ENCODE assay signal across 9 mouse cellular contexts in the genomic region with DNA sequence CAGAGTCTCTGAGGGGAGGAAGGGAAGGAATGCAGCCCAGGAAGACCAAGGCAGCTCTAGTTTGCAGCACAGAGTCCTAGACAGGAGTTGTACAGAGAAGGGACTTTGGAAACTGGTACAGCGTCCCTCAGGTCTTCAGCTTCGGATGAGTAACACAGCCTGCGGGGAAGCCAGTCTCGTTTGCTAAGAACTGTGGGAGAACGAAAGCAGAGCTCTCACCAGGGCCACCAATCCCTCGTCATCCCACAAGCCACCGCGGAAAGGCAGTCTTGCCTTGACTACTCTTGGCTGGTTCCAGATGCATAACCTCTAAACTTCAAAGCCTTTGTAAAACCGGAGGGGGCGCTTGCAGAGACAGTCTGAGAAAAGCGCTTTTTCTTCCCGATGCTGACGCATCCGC. TPM values are rescaled to one million over a fixed set of nuclear protein-coding genes. Genes with fewer than 3 reads are reported as not detected.
DNase-seq lines count a peak whose midpoint lies in the region; ATAC-seq and TF ChIP-seq lines count a peak whose summit lies in the region.
"Had no signal": no experiment of that assay in that cellular context is flagged by ENCODE, and none has a peak within 500 bp of the region (broad histone marks: within the 10 kb centered on the region; RNA-seq: fewer than 3 reads in every experiment).

No protein-coding gene starts in this region.

- no peak for TF ChIP-seq POLR2A in kidney, adult 2 months (IDR thresholded peaks at IDR 0.05; ENCODE audit: low read depth, low read length)

- peak overlapping the region; percentile 23 for H3K4me3 ChIP-seq in forebrain, embryonic 13.5 days
- peak overlapping the region; percentile 24; the same call in 1 of the 2 replicates for H3K4me3 ChIP-seq in kidney, adult 2 months (ENCODE audit: insufficient read depth, low read depth, low read length)
- peak overlapping the region; percentile 20 for H3K4me3 ChIP-seq in stomach, embryonic 15.5 days (replicated peaks)

- peaks cover 16% of the 10 kb centered on the region for H3K27me3 ChIP-seq in forebrain, embryonic 13.5 days
- no peaks in the 10 kb centered on the region for H3K27me3 ChIP-seq in kidney, adult 2 months (replicated peaks; ENCODE audit: control insufficient read depth, insufficient read depth, low read length)
- H3K27me3 ChIP-seq in stomach, embryonic 15.5 days (replicated peaks): no peaks in the 10 kb centered on the region

- no peaks in the 10 kb centered on the region for H3K36me3 ChIP-seq in forebrain, embryonic 13.5 days (ENCODE audit: poor library complexity, severe bottlenecking)
- no peaks in the 10 kb centered on the region for H3K36me3 ChIP-seq in kidney, adult 2 months (ENCODE audit: control insufficient read depth, insufficient read depth, low read length)
- H3K36me3 ChIP-seq in stomach, embryonic 15.5 days: no peaks in the 10 kb centered on the region

- TF ChIP-seq CTCF in kidney, adult 2 months (conservative IDR thresholded peaks at IDR 0.05; ENCODE audit: insufficient read depth, insufficient read length, low read depth, low read length): peak; percentile 31; the same call in 1 of the 2 replicates

- H3K9ac ChIP-seq in forebrain, embryonic 13.5 days: peak overlapping the region; percentile 50
- no peak overlapping the region for H3K9ac ChIP-seq in stomach, embryonic 15.5 days

- H3K27ac ChIP-seq in forebrain, embryonic 13.5 days: no peak overlapping the region
- H3K27ac ChIP-seq in kidney, adult 2 months (ENCODE audit: insufficient read depth, low read depth, low read length): peak overlapping the region; percentile 7; the same call in 1 of the 2 replicates
- H3K27ac ChIP-seq in stomach, embryonic 15.5 days: no peak overlapping the region

- H3K4me2 ChIP-seq in forebrain, embryonic 13.5 days: peak overlapping the region; percentile 51
- peak overlapping the region; percentile 56 for H3K4me2 ChIP-seq in stomach, embryonic 15.5 days

- H3K9me3 ChIP-seq in forebrain, embryonic 13.5 days (replicated peaks): no peaks in the 10 kb centered on the region
- H3K9me3 ChIP-seq in stomach, embryonic 15.5 days: no peaks in the 10 kb centered on the region

- H3K4me1 ChIP-seq in forebrain, embryonic 13.5 days: peaks cover 8% of the 10 kb centered on the region; the same call in 1 of the 2 replicates
- H3K4me1 ChIP-seq in kidney, adult 2 months (ENCODE audit: control insufficient read depth, insufficient read depth, low read length): peaks cover 3% of the 10 kb centered on the region; the same call in 1 of the 2 replicates
- no peaks in the 10 kb centered on the region for H3K4me1 ChIP-seq in stomach, embryonic 15.5 days

- 5% methylated on average over 14 of the region's 14 CpGs for WGBS in forebrain, embryonic 13.5 days
- WGBS in kidney, adult 2 months: 2% methylated on average over 14 of the region's 14 CpGs
- WGBS in stomach, embryonic 15.5 days: 2% methylated on average over 14 of the region's 14 CpGs

- DNase-seq in adrenal gland, adult 2 months: peak; percentile 71
- DNase-seq in adrenal gland, adult 8-10 months: no peak
- DNase-seq in Muller cell, postnatal 12 days (ENCODE audit: inconsistent ontology term): peak; percentile 49
- peak; percentile 67 for DNase-seq in kidney, adult 2 months
- DNase-seq in lung, postnatal 10 days: peak; percentile 52
- DNase-seq in yolk sac, embryonic 10.5 days (ENCODE audit: low spot score): no peak

- ATAC-seq in forebrain, embryonic 13.5 days: no peak
- ATAC-seq in stomach, embryonic 15.5 days (ENCODE audit: insufficient read depth, low FRiP score, low read depth): no peak

RNA-seq across cellular contexts. Expression of gene Efna1, which starts 18.6 kb away (rescaled TPM):
- total RNA-seq in adrenal gland, adult 2 months (2021): 10 to 100 TPM in 1 of 2 experiments, 1 to 10 TPM in 1; 8.0 to 16.6 TPM
- 17.5 and 24.0 TPM in 2 replicates for polyA plus RNA-seq in adrenal gland, adult 2 months (2012; rRNA removed)
- total RNA-seq in adrenal gland, adult 8-10 months (2022): 10 to 100 TPM; 15.9 to 28.0 (median 21.0) TPM
- 9.5 and 10.9 TPM in 2 replicates for polyA plus RNA-seq in forebrain, embryonic 13.5 days (2015; fragmentation: Nextera tagmentation; extraction: Ambion mirVana)
- polyA plus RNA-seq in kidney, adult 2 months (2012; rRNA removed): 54.1 and 59.2 TPM in 2 replicates
- 41.4 and 46.1 TPM in 2 replicates for polyA plus RNA-seq in stomach, embryonic 15.5 days (2015; fragmentation: Nextera tagmentation; extraction: Ambion mirVana)

RNA-seq across cellular contexts. Expression of gene Efna3, which starts 23.3 kb away (rescaled TPM):
- total RNA-seq in adrenal gland, adult 2 months (2021): under 1 TPM; 0.26 to 0.55 TPM
- 0.21 and 1.0 TPM in 2 replicates for polyA plus RNA-seq in adrenal gland, adult 2 months (2012; rRNA removed)
- 1 to 10 TPM in 1 of 4 experiments, under 1 TPM in 3; 0.15 to 1.5 (median 0.62) TPM for total RNA-seq in adrenal gland, adult 8-10 months (2022)
- 18.7 and 23.4 TPM in 2 replicates for polyA plus RNA-seq in forebrain, embryonic 13.5 days (2015; fragmentation: Nextera tagmentation; extraction: Ambion mirVana)
- polyA plus RNA-seq in kidney, adult 2 months (2012; rRNA removed): 2.4 and 4.2 TPM in 2 replicates
- 9.5 and 9.6 TPM in 2 replicates for polyA plus RNA-seq in stomach, embryonic 15.5 days (2015; fragmentation: Nextera tagmentation; extraction: Ambion mirVana)
- total RNA-seq: heart, adult 18-20 months had no signal

RNA-seq across cellular contexts. Expression of gene Slc50a1, which starts 29.1 kb away (rescaled TPM):
- 10 to 100 TPM; 49.9 to 54.7 TPM for total RNA-seq in adrenal gland, adult 2 months (2021)
- polyA plus RNA-seq in adrenal gland, adult 2 months (2012; rRNA removed): 153 TPM in 2 replicates
- 10 to 100 TPM; 54.2 to 80.1 (median 64.9) TPM for total RNA-seq in adrenal gland, adult 8-10 months (2022)
- polyA plus RNA-seq in forebrain, embryonic 13.5 days (2015; fragmentation: Nextera tagmentation; extraction: Ambion mirVana): 25.8 and 32.7 TPM in 2 replicates
- polyA plus RNA-seq in kidney, adult 2 months (2012; rRNA removed): 109 and 110 TPM in 2 replicates
- 74.4 and 75.3 TPM in 2 replicates for polyA plus RNA-seq in stomach, embryonic 15.5 days (2015; fragmentation: Nextera tagmentation; extraction: Ambion mirVana)

RNA-seq across cellular contexts. Expression of gene Efna4, which starts 38.3 kb away (rescaled TPM):
- 1 to 10 TPM in 1 of 2 experiments, under 1 TPM in 1; 0.63 to 1.9 TPM for total RNA-seq in adrenal gland, adult 2 months (2021)
- polyA plus RNA-seq in adrenal gland, adult 2 months (2012; rRNA removed): 1.8 and 3.5 TPM in 2 replicates
- 1 to 10 TPM; 1.1 to 3.5 (median 1.9) TPM for total RNA-seq in adrenal gland, adult 8-10 months (2022)
- 16.0 and 16.3 TPM in 2 replicates for polyA plus RNA-seq in forebrain, embryonic 13.5 days (2015; fragmentation: Nextera tagmentation; extraction: Ambion mirVana)
- 8.2 and 10.4 TPM in 2 replicates for polyA plus RNA-seq in kidney, adult 2 months (2012; rRNA removed)
- 17.9 and 19.4 TPM in 2 replicates for polyA plus RNA-seq in stomach, embryonic 15.5 days (2015; fragmentation: Nextera tagmentation; extraction: Ambion mirVana)

RNA-seq across cellular contexts. Expression of gene Dpm3, which starts 40.3 kb away (rescaled TPM):
- 100 to 1,000 TPM; 134 to 150 TPM for total RNA-seq in adrenal gland, adult 2 months (2021)
- 509 and 645 TPM in 2 replicates for polyA plus RNA-seq in adrenal gland, adult 2 months (2012; rRNA removed)
- 100 to 1,000 TPM; 123 to 156 (median 136) TPM for total RNA-seq in adrenal gland, adult 8-10 months (2022)
- 100 and 106 TPM in 2 replicates for polyA plus RNA-seq in forebrain, embryonic 13.5 days (2015; fragmentation: Nextera tagmentation; extraction: Ambion mirVana)
- 431 and 562 TPM in 2 replicates for polyA plus RNA-seq in kidney, adult 2 months (2012; rRNA removed)
- 129 and 132 TPM in 2 replicates for polyA plus RNA-seq in stomach, embryonic 15.5 days (2015; fragmentation: Nextera tagmentation; extraction: Ambion mirVana)

Comparison
In these comparisons a context has a peak if more than half of its experiments do, and no peak if none do; other contexts are left out.
1. DNase-seq: peak in adrenal gland, adult 2 months (single experiment), Muller cell, postnatal 12 days (single experiment), kidney, adult 2 months (single experiment) and lung, postnatal 10 days (single experiment); none in adrenal gland, adult 8-10 months (single experiment) and yolk sac, embryonic 10.5 days (single experiment).
2. Peak in every context shown above with its lines, with median percentiles within 50 percentile points of each other: H3K4me3 ChIP-seq.